ENCODE assay signal across 27 mouse cellular contexts in the genomic region with DNA sequence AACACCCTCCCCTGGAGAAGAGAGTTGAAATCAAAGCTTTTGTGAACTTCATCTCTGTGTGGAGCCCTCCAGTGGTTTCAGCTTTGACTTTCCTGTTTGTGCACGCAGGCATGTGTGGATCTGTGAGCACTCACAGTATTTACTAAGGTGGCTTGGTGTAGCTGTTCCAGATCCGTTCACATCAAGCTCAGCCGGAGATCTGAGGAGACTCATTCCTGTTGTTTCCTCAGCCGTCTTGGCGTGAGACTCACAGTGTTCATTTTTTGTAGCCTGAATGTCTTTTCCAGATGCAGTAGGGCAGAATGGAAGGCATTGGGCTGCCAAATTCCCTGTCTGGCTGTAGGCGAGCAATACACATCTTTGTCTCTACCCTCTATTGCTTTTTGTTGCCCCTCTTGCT.
DNase-seq lines count a peak whose midpoint lies in the region; ATAC-seq lines count a peak whose summit lies in the region.
"Had no signal": no experiment of that assay in that cellular context is flagged by ENCODE, and none has a peak within 500 bp of the region (broad histone marks: within the 10 kb centered on the region; RNA-seq: fewer than 3 reads in every experiment).

No protein-coding gene starts in this region.

- peak; percentile 23 for DNase-seq in gastrocnemius, adult 18-20 months (ENCODE audit: low spot score)
- DNase-seq in gastrocnemius, postnatal 10 days: no peak
- peak; percentile 36 for DNase-seq in heart, adult 8-10 months (ENCODE audit: low spot score)
- peak; percentile 18 for DNase-seq in lung, postnatal 10 days
- DNase-seq in lung, adult 18-20 months: no peak
- DNase-seq in gastrocnemius, postnatal 25 days: peak; percentile 56
- DNase-seq in adrenal gland, adult 8-10 months: no peak
- DNase-seq: adrenal gland, postnatal 14 days; cerebellum, adult 18-20 months; cerebellum, postnatal 10 days; heart, postnatal 14 days; kidney, postnatal 14 days; liver; lung, embryonic 14.5 days had no signal

- no peaks in the 10 kb centered on the region for H3K4me1 ChIP-seq in heart, embryonic 11.5 days (ENCODE audit: control insufficient read depth, insufficient read depth, low read length)
- H3K4me1 ChIP-seq: embryonic facial prominence, embryonic 13.5 days; forebrain, embryonic 10.5 days; forebrain, embryonic 15.5 days; heart, embryonic 13.5 days; hindbrain, embryonic 12.5 days; intestine, embryonic 15.5 days; megakaryocyte, embryonic 14.5 days; midbrain, embryonic 12.5 days had no signal

- no peaks in the 10 kb centered on the region for H3K9me3 ChIP-seq in heart, embryonic 11.5 days (replicated peaks; ENCODE audit: control insufficient read depth, low read length)
- H3K9me3 ChIP-seq: embryonic facial prominence, embryonic 13.5 days; forebrain, embryonic 10.5 days; forebrain, embryonic 15.5 days; heart, embryonic 13.5 days; hindbrain, embryonic 12.5 days; intestine, embryonic 15.5 days; midbrain, embryonic 12.5 days had no signal

- WGBS in heart, embryonic 11.5 days (ENCODE audit: insufficient replicate concordance): 76% methylated on average over 6 of the region's 6 CpGs

- no peaks in the 10 kb centered on the region for H3K27me3 ChIP-seq in heart, embryonic 11.5 days (ENCODE audit: control insufficient read depth, insufficient read depth, low read length)
- H3K27me3 ChIP-seq: CH12.LX; embryonic facial prominence, embryonic 13.5 days; forebrain, embryonic 15.5 days; heart, embryonic 13.5 days; hindbrain, embryonic 12.5 days; intestine, embryonic 15.5 days; midbrain, embryonic 12.5 days; Patski had no signal

- no peak for ATAC-seq in heart, embryonic 11.5 days (replicated peaks; ENCODE audit: insufficient number of reproducible peaks, low FRiP score, low TSS enrichment)
- ATAC-seq: forebrain, embryonic 15.5 days; hindbrain, postnatal 0 days; intestine, embryonic 15.5 days; Patski had no signal

- H3K4me2 ChIP-seq in heart, embryonic 11.5 days: no peak overlapping the region
- H3K4me2 ChIP-seq: embryonic facial prominence, embryonic 13.5 days; forebrain, embryonic 15.5 days; heart, embryonic 13.5 days; hindbrain, embryonic 12.5 days; intestine, embryonic 15.5 days; lung, embryonic 14.5 days; midbrain, embryonic 12.5 days had no signal

- no peaks in the 10 kb centered on the region for H3K36me3 ChIP-seq in heart, embryonic 11.5 days (ENCODE audit: control insufficient read depth, insufficient read depth, low read length)
- H3K36me3 ChIP-seq: embryonic facial prominence, embryonic 13.5 days; forebrain, embryonic 10.5 days; forebrain, embryonic 15.5 days; heart, embryonic 13.5 days; hindbrain, embryonic 12.5 days; intestine, embryonic 15.5 days; midbrain, embryonic 12.5 days had no signal

- H3K9ac ChIP-seq in heart, embryonic 11.5 days (ENCODE audit: low read depth, low read length): no peak overlapping the region
- H3K9ac ChIP-seq: embryonic facial prominence, embryonic 13.5 days; forebrain, embryonic 15.5 days; heart, embryonic 13.5 days; hindbrain, embryonic 12.5 days; intestine, embryonic 15.5 days; liver, embryonic 14.5 days; lung, embryonic 14.5 days; midbrain, embryonic 12.5 days had no signal

- H3K27ac ChIP-seq in heart, embryonic 11.5 days (ENCODE audit: low read depth, low read length): no peak overlapping the region
- H3K27ac ChIP-seq: embryonic facial prominence, embryonic 13.5 days; forebrain, embryonic 10.5 days; forebrain, embryonic 15.5 days; heart, embryonic 13.5 days; hindbrain, embryonic 12.5 days; hindbrain, postnatal 0 days; intestine, embryonic 15.5 days; liver, embryonic 14.5 days; midbrain, embryonic 12.5 days had no signal

- H3K4me3 ChIP-seq in heart, embryonic 11.5 days (ENCODE audit: low read depth, low read length): no peak overlapping the region
- H3K4me3 ChIP-seq: embryonic facial prominence, embryonic 13.5 days; forebrain, embryonic 10.5 days; forebrain, embryonic 15.5 days; heart, embryonic 13.5 days; hindbrain, embryonic 12.5 days; intestine, embryonic 15.5 days; megakaryocyte, embryonic 14.5 days; midbrain, embryonic 12.5 days had no signal

Comparison
In these comparisons a context has a peak if more than half of its experiments do, and no peak if none do; other contexts are left out.
1. DNase-seq: peak in gastrocnemius, adult 18-20 months (single experiment), heart, adult 8-10 months (single experiment), lung, postnatal 10 days (single experiment) and gastrocnemius, postnatal 25 days (single experiment); none in gastrocnemius, postnatal 10 days (single experiment), lung, adult 18-20 months (0 of 2) and adrenal gland, adult 8-10 months (single experiment).